Mouse (Mus musculus) myocyte (in vitro differentiated cells): ENCODE results near the gene Cap2.

ENCODE experiments used
- CEBPB ChIP-seq: IDR thresholded peaks from 2 replicates; pipeline ENCODE4 v1.6.1; 2011; ENCODE audit warnings: mild to moderate bottlenecking, moderate library complexity; ENCODE audit not compliant: poor library complexity, insufficient read depth, severe bottlenecking
- MAX ChIP-seq: IDR thresholded peaks from one replicate; pipeline ENCODE4 v1.6.1; 2011; ENCODE audit warnings: low read depth, mild to moderate bottlenecking, control low read depth
- MYOG ChIP-seq, 3 experiments: IDR thresholded peaks; one replicate each; pipeline ENCODE4 v1.6.1; 2011; ENCODE audit warnings: control low read depth in 2 of 3, low read depth in 2 of 3, mild to moderate bottlenecking in 2 of 3; ENCODE audit not compliant: insufficient read length in 2 of 3, control insufficient read depth in 1 of 3, insufficient read depth in 1 of 3
- POLR2A ChIP-seq: IDR thresholded peaks from one replicate; pipeline ENCODE4 v1.6.1; 2011; ENCODE audit warnings: low read depth, mild to moderate bottlenecking, control low read depth, moderate library complexity; ENCODE audit not compliant: insufficient read length
- POLR2AphosphoS2 ChIP-seq: IDR thresholded peaks from one replicate; pipeline ENCODE4 v1.6.1; 2011; ENCODE audit warnings: low read depth, control low read depth; ENCODE audit not compliant: insufficient read length
- TCF12 ChIP-seq: IDR thresholded peaks from one replicate; pipeline ENCODE4 v1.6.1; 2011; ENCODE audit warnings: mild to moderate bottlenecking, control low read depth; ENCODE audit not compliant: poor library complexity, insufficient read depth, severe bottlenecking
- TCF3 ChIP-seq: IDR thresholded peaks from one replicate; pipeline ENCODE4 v1.6.1; 2011; ENCODE audit warnings: low read depth, control low read depth; ENCODE audit not compliant: insufficient read length
- USF1 ChIP-seq: IDR thresholded peaks from one replicate; pipeline ENCODE4 v1.6.1; 2011; ENCODE audit warnings: low read depth, mild to moderate bottlenecking, control low read depth, moderate library complexity

GRCm38 (mm10) chr13:46696788-46697187, 195.1 kb downstream of the Cap2 start:
- TF ChIP-seq POLR2A (no peak), USF1 (no peak), POLR2AphosphoS2 (no peak), TCF12 (no peak), MAX (no peak), MYOG (IDR thresholded peaks at IDR 0.05; ENCODE audit: control insufficient read depth in 1 of 3, insufficient read depth in 1 of 3, insufficient read length in 2 of 3, low read depth in 2 of 3) (no peak), CEBPB (no peak), TCF3 (no peak)
